Mouse (Mus musculus) kidney, adult 2 months (tissue): Measurements from ENCODE around the gene Gipc1.

Source experiments
- CTCF ChIP-seq: fragments of 200-500 bp; conservative IDR thresholded peaks from 2 replicates; pipeline ENCODE4 v1.5.1; 2011; ENCODE audit warnings: low read depth, mild to moderate bottlenecking, control low read depth, low read length, moderate library complexity, mixed read lengths; ENCODE audit not compliant: insufficient read depth, insufficient read length
- POLR2A ChIP-seq: fragments of 200-500 bp; IDR thresholded peaks from one replicate; pipeline ENCODE4 v1.6.1; 2011; ENCODE audit warnings: low read depth, low read length, control low read depth

DNA sequence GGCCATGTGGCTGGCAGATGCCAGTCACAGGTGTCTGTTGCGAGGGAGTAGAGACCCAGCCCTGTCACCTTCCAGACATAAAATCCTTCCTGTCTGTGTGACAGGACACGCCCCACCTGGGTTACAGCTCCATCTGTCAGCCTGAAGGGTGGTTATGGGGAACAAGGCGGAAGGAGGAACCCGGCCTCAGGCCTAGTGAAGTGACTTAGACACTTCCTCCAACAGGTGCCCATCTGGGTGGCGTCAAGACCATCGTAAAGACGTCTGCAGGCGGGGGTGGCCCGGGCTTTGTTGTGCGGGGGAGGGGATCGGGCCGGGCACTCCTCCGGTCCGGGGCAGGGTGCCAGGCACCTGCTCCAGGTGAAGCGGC, 45.8 kb downstream of the Gipc1 start:
- TF ChIP-seq CTCF (no peak), POLR2A (no peak)
